Mouse (Mus musculus) embryo, embryonic 9.5 days (tissue): Measurements from ENCODE around the gene Insr.
A peak's percentile ranks its signal among the peaks of the same experiment; 100 is the strongest.
"Not testable (repeated sequence)": the region's sequence is repeated elsewhere in the genome, so short reads cannot be mapped to it uniquely, and the experiment has no call there.

Experiments
- DNase-seq: peaks from one replicate; pipeline ENCODE4 v3.0.0-alpha.2; 2017; ENCODE audit errors: extremely low spot score

The Insr gene

GRCm38 (mm10) chr8:3278934-3279720, at the start of gene Insr:
TSS of gene Insr (minus strand) at chr8:3279617.
- DNase-seq: peak; percentile 95

GRCm38 (mm10) chr8:3327538-3328245, 48.3 kb upstream of the Insr start:
- DNase-seq: no peak

GRCm38 (mm10) chr8:3327056-3327455, 47.6 kb upstream of the Insr start:
- no peak for DNase-seq

GRCm38 (mm10) chr8:3324253-3324652, 44.8 kb upstream of the Insr start:
- no peak for DNase-seq

GRCm38 (mm10) chr8:3319267-3319666, 39.9 kb upstream of the Insr start:
- DNase-seq: not testable (repeated sequence)

GRCm38 (mm10) chr8:3316585-3316984, 37.2 kb upstream of the Insr start:
- no peak for DNase-seq

GRCm38 (mm10) chr8:3314345-3314744, 34.9 kb upstream of the Insr start:
- DNase-seq: no peak

- DNase-seq: no peak
Observed at GRCm38 (mm10) chr8:3313843-3314242, 34.4 kb upstream of the Insr start.

GRCm38 (mm10) chr8:3313417-3313816, 34.0 kb upstream of the Insr start:
- DNase-seq: not testable (repeated sequence)

- no peak for DNase-seq
Observed at GRCm38 (mm10) chr8:3311482-3311881, 32.1 kb upstream of the Insr start.

- DNase-seq: no peak
Observed at GRCm38 (mm10) chr8:3309636-3310035, 30.2 kb upstream of the Insr start.

- DNase-seq: not testable (repeated sequence)
Observed at GRCm38 (mm10) chr8:3308205-3308800, 28.9 kb upstream of the Insr start.

- DNase-seq: no peak
Observed at GRCm38 (mm10) chr8:3302131-3302530, 22.7 kb upstream of the Insr start.

GRCm38 (mm10) chr8:3299322-3299721, 19.9 kb upstream of the Insr start:
- DNase-seq: no peak

- no peak for DNase-seq
Observed at GRCm38 (mm10) chr8:3285824-3286223, 6.4 kb upstream of the Insr start.

GRCm38 (mm10) chr8:3284656-3285055, 5.2 kb upstream of the Insr start:
- DNase-seq: no peak

- no peak for DNase-seq
Observed at GRCm38 (mm10) chr8:3281296-3281695, 1.9 kb upstream of the Insr start.

- DNase-seq: peak; percentile 10
Observed at GRCm38 (mm10) chr8:3280266-3280910, 971 bp upstream of the Insr start.

- DNase-seq: no peak
Observed at GRCm38 (mm10) chr8:3279721-3280077, 282 bp upstream of the Insr start.

GRCm38 (mm10) chr8:3278181-3278820, 1.1 kb downstream of the Insr start:
- peak; percentile 16 for DNase-seq

GRCm38 (mm10) chr8:3277266-3277665, 2.2 kb downstream of the Insr start:
- DNase-seq: no peak

- no peak for DNase-seq
Observed at GRCm38 (mm10) chr8:3276009-3276408, 3.4 kb downstream of the Insr start.
